Mouse (Mus musculus) layer of hippocampus, postnatal 25 days (tissue): ENCODE data around the gene Eprs. TPM values are rescaled to one million over a fixed set of nuclear protein-coding genes. Genes with fewer than 3 reads are reported as not detected.
A peak's percentile ranks its signal among the peaks of the same experiment; 100 is the strongest.
"Not testable (repeated sequence)": the region's sequence is repeated elsewhere in the genome, so short reads cannot be mapped to it uniquely, and the experiment has no call there.

ENCODE experiments used
- DNase-seq, 2 experiments: peaks; one replicate each; pipeline ENCODE4 v3.0.0; 2022; ENCODE audit warnings: mixed read lengths in 2 of 2, low spot score in 1 of 2; ENCODE audit errors: extremely low spot score in 1 of 2
- total RNA-seq, 2 experiments: library from RNA; stranded (reverse); gene quantifications; 2 replicates each; pipeline ENCODE4 v1.2.3; 2021

Gene Eprs
- 10 to 100 TPM; 66.1 to 72.9 TPM for total RNA-seq

DNA sequence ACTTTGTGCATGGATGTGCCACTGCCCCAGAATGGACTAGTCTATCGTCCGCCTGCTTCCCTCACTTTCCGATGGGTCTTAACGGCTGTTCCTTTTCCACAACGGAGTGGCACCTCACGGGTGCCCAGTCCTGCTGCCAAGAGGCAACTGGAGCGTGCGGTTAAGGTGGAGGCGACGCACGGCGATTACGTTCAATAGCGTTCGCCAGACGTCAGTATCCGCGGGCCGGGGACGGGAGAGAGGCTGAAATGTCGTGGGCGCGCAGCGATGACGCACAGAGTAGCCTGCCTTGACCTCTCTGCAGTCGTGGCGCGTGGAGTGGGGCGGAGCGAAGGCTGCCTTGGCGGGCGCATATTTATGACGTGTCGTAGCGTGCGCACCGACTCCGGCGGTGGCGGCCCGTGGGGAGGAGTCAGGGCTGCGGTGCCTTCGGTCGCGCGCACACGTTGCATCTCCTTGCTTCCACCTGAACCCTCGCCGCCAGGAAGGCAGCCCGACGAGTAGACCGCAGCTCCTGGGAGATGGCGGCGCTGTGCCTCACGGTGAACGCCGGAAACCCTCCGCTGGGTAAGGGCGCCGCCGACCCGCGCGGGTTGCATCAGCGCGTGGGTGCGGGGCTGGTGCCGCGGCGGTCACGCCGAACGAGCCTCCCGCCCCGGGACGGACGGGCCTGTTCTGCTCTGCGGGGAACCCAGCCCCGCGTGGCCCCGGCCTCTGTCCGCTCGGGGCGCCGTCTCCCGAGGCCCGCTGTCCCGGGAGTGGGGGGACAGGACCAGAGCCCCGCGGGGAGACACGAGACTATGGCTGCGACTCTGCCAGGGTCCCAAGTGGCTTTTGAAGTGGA, at the start of gene Eprs:
Gene Eprs (plus strand): TSS at position 368 of the 844 bp plus-strand sequence.
- DNase-seq = peak; percentile 97 to 98

GRCm38 (mm10) chr1:185314546-185314945, 48.3 kb upstream of the Eprs start:
- DNase-seq = no peak

DNA sequence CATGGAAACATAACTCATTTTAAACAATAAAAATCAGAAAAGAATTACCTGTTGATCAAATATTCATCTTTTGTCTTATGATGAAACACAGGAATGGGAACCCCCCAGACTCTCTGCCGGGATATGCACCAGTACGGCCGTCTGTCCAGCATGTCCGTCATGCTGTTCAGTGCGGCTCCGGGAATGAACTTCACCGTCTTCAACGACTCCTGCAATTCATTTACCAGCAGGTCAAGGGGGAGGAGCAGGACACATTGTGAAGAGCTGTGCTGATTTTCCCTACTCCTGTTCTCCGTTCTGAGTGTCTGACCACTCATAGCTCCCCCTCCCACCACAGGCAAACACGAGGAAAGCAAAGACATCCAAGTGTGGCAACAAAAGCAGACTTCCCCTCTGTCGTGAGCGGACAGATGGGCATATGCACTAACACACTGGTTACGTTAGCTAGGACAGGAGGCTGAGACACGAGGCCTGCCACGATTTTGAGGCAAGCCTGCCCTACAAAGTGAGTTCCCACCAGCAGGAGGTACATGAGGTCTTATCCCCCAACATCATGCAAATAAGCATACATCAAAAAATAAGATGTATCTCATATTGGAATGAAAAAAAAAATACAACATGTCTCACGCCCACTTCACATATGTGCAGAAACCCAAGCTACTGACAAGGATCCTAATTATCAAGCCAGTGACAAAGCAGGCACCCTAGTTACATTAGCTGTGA, 46.8 kb upstream of the Eprs start:
- no peak for DNase-seq

DNA sequence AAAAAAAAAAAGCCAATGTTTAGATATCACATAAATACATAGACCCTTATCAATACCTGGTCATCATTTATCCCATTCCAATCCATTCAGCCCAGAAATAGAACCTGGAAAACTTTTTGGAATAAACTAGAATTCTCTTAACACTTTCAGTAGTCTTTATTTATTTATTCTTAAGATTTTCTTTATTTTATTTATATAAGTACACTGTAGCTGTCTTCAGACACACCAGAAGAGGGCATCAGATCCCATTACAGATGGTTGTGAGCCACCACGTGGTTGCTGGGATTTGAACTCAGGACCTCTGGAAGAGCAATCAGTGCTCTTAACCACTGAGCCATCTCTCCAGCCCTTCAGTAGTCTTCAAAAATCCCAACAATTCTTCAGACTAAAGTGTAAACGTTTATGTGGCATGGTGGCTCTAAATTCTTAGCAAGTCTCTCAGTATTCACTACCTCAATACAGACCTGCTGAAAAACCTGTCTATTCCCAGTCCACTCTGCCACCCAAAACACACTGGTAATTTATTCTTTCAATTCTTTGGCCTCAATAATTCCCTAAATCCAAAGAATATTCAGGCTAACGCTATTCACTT, 35.0 kb upstream of the Eprs start:
- not testable (repeated sequence) for DNase-seq

GRCm38 (mm10) chr1:185328721-185329610, 33.9 kb upstream of the Eprs start, which contains the start of gene Iars2:
Iars2 (minus strand) TSS chr1:185329396.
- peak; percentile 81 to 84 for DNase-seq

DNA sequence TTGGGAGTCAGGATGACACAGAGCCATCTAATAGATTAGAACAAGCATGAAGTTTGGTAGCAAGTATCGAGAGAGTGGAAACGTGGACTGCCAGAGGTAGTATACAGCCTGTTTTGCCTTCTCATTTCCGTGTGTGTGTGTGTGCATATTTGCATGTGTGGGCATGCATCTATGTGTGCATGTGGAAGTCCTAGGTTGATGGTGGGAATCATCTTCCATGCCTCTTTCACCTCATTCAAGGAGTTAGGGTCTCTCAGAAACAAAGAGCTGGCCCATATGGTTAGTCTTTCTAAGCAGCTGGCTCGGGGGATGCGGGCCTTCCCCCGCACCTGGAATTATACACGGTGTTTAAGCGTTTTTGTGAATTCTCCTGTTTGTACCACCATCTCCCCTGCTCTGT, 33.0 kb upstream of the Eprs start:
- no peak for DNase-seq

DNA sequence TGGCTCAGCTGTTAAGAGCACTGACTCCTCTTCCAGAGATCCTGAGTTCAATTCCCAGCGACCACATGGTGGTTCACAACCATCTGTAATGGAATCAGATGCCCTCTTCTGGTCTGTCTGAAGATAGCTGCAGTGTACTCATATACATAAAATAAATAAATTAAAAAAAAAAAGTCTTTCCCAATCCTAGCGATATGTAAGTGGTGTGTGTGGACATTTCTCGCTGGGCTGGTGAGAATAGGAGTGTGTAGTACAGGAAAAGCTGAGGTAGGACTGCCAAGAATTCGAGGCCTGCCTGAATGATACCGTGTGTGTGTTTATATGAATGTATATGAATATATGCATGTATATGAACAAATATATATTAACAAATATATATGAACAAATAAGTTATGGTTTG, 31.5 kb upstream of the Eprs start:
- no peak for DNase-seq

DNA sequence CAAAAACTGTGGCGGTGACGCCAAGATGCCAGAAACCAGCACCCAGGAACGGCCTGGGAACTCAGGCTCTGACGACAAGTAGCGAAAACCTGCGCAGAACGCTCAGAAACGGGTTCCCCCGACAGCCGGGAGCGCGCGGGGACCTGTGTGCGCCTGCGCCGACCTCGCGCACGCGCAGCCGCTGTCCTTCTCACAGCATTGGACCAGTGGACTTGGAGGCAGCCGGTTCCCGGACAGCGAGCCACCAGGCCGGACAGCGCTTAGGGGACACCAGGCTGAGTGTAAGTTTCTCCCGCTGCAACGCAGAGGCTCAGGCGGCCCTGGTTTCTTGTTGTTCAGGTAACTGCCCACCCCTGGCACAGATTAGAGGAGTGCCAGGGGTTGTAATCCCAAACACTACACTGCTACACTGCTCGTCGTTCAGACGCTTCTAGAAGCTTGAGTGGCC, 30.8 kb upstream of the Eprs start, which contains the start of gene Bpnt1:
Gene Bpnt1 (plus strand): TSS at position 167 of the 448 bp plus-strand sequence.
- peak; percentile 75 to 77 for DNase-seq

- no peak for DNase-seq
These were observed 29.2 kb upstream of the Eprs start for GRCm38 (mm10) chr1:185333651-185334050.

GRCm38 (mm10) chr1:185334136-185334535, 28.7 kb upstream of the Eprs start:
- DNase-seq = no peak

DNA sequence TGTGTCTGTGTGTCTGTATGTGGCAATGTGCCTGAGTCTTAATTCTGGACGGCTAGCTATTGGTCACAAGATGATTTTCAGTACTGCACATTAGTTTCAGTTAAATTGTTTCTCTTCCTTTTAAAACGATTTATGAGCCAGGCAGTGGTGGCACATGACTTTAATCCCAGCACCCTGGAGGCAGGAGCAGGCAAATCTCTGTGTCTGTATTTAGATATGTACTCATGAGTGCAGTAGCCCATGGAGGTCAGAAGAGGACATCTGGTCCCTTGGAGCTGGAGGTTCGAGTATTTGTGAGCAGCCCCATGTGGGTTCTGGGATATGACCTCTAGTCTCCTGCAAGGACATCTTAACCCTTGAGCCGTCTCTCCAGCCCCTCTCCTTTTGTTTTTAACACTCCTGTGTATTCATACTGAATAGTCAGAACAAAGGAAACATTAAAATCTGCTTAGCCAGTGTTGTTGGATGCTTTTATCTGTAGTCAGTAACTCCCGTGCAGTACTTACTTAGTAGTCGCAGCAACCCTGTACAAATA, 27.5 kb upstream of the Eprs start:
- no peak for DNase-seq

DNA sequence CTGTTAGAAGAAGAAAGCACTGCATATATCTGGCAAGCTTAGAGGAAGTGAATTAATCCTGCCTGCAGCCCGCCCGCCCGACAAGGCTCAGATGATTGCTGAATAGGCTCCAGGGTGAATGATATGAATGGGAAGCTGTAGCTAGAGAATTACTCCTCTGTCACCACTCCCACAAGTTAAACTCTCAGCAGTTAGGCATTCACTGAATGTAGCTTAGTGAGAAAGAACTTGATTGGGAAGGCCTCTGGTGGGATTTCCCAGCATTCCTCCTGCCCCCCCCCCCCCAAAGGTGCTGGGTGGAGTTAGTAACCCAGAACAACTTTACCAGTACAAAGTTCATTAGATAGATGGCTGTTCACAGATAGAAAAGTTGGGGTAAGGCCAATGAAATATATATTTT, 26.3 kb upstream of the Eprs start:
- no peak for DNase-seq

DNA sequence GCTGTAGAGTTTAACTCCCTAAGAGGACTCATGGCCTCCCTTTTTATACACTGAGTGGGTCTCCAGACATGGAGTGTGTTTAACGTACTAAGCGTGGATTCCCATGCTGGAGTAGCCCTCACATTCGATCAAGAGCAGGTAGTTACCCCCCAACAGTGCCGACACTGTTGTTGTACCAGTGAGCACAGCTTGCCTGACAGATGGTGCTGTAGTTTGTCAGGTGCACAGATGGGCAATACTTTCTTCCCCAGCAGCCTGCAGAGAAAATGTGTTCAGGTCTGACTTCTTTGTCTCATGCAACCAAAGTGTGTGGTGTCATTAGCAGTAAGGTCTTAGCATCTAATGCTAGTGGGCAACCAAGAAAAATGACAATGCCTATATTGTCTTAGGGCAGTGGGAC, 20.4 kb upstream of the Eprs start:
- DNase-seq = no peak

GRCm38 (mm10) chr1:185343422-185343821, 19.4 kb upstream of the Eprs start:
- DNase-seq = no peak

DNA sequence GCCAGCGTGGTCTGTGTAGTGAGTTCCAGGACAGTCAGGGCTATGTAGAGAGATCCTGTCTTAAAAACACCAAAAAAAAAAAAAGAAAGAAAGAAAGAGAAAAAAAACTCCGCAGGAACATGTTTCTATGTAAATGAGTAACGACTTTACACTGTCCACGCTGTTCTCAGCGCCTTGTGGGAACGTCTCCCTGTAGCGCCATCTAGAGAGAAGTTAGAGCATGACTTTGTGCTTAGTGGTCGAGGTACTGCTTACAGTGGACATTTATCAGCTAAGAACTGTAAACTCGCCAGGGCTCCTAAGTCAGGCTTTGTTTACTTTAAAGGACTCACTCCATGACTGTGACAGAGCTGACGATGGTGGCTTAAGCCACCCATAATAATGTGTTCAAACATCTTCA, 16.7 kb upstream of the Eprs start:
- no peak for DNase-seq

- no peak for DNase-seq
These were observed 13.1 kb upstream of the Eprs start for GRCm38 (mm10) chr1:185349741-185350140.

DNA sequence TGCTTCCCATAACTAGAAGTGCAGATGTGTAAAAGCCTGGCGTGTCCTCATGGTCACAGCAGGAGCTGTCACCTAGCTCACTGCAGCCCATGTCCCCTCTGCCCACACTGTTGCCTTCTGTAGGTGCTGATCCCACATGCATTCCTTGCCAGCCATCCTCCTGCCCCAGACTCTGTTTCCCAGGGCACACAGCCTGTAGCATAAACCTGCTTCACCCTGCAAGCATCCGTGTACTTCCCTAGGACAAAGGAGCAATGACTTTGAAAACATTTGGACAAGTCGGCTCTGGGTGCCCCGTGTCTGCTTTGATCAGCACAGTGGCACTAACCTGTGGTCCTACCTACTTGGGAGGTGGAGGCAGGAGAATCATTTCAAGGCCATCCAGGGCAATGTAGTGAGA, 12.2 kb upstream of the Eprs start:
- no peak for DNase-seq

- DNase-seq = no peak
These were observed 10.7 kb upstream of the Eprs start for GRCm38 (mm10) chr1:185352151-185352550.

- no peak for DNase-seq
These were observed 9.5 kb upstream of the Eprs start for GRCm38 (mm10) chr1:185353351-185353750.

DNA sequence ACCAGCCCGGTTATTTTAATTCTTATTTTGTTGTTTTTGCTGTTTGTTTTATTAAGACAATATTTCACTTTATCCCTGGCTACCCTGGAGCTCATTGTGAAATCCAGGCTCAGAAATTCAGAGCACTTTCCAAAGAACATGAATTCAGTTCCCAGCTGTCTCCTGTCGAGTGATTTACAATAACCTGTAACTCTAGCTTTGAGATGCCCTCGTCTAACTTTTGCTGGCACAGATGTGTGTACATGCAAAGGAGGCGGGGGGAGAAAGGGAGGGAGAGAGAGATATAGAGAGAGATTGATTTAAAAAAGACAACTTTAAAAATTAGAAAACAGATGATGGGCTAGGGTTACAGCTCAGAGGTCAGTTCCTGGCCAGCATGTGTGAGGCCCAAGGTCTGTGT, 8.1 kb upstream of the Eprs start:
- no peak for DNase-seq
